9 mouse cellular contexts compared by ENCODE assay signal in genomic region chr10:40191338-40191979, GRCm38 (mm10). TPM values are rescaled to one million over a fixed set of nuclear protein-coding genes. Genes with fewer than 3 reads are reported as not detected.
DNase-seq lines count a peak whose midpoint lies in the region; ATAC-seq and TF ChIP-seq lines count a peak whose summit lies in the region.
"Had no signal": no experiment of that assay in that cellular context is flagged by ENCODE, and none has a peak within 500 bp of the region (broad histone marks: within the 10 kb centered on the region; RNA-seq: fewer than 3 reads in every experiment).

No protein-coding gene starts in this region.

- H3K27ac ChIP-seq in kidney, embryonic 15.5 days: no peak overlapping the region
- no peak overlapping the region for H3K27ac ChIP-seq in bone marrow macrophage, adult 2 months (ENCODE audit: insufficient read depth, low read depth, low read length)
- H3K27ac ChIP-seq in heart, embryonic 16.5 days (ENCODE audit: low read length): no peak overlapping the region

- TF ChIP-seq CTCF in bone marrow macrophage, adult 2 months (IDR thresholded peaks at IDR 0.05; ENCODE audit: low read depth, low read length): no peak

- WGBS in kidney, embryonic 15.5 days: 17% methylated on average over 22 of the region's 22 CpGs
- WGBS in heart, embryonic 16.5 days: 43% methylated on average over 22 of the region's 22 CpGs

- no peak for ATAC-seq in kidney, embryonic 15.5 days (replicated peaks; ENCODE audit: low FRiP score)
- ATAC-seq in heart, embryonic 16.5 days (replicated peaks; ENCODE audit: extremely low read depth, insufficient read depth, low FRiP score): no peak
- peak; percentile 45 for ATAC-seq in megakaryocyte progenitor cell, adult 5-6 weeks (replicated peaks; ENCODE audit: poor library complexity)

- H3K36me3 ChIP-seq in kidney, embryonic 15.5 days: no peaks in the 10 kb centered on the region
- no peaks in the 10 kb centered on the region for H3K36me3 ChIP-seq in heart, embryonic 16.5 days (ENCODE audit: control insufficient read depth, insufficient read depth)

- H3K9me3 ChIP-seq in kidney, embryonic 15.5 days (replicated peaks): no peaks in the 10 kb centered on the region
- H3K9me3 ChIP-seq in heart, embryonic 16.5 days (replicated peaks; ENCODE audit: control insufficient read depth, low read length): no peaks in the 10 kb centered on the region

- DNase-seq in kidney, postnatal 25 days: no peak
- DNase-seq in adrenal gland, postnatal 25 days: no peak
- DNase-seq in adrenal gland, postnatal 10 days: no peak
- no peak for DNase-seq in cerebellum, postnatal 14 days
- DNase-seq: right cerebral cortex, postnatal 14 days had no signal

- H3K4me1 ChIP-seq in kidney, embryonic 15.5 days: peaks cover 13% of the 10 kb centered on the region
- peaks cover 11% of the 10 kb centered on the region for H3K4me1 ChIP-seq in bone marrow macrophage, adult 2 months (ENCODE audit: control insufficient read depth, insufficient read depth, low read length)
- no peaks in the 10 kb centered on the region for H3K4me1 ChIP-seq in heart, embryonic 16.5 days (ENCODE audit: control insufficient read depth, insufficient read depth, low read length)

- H3K9ac ChIP-seq in kidney, embryonic 15.5 days: 0 out of 2 replicates have a peak overlapping the region, but pooled peaks have one; percentile 2
- H3K9ac ChIP-seq in heart, embryonic 16.5 days (ENCODE audit: low read length): peak overlapping the region; percentile 35

- H3K27me3 ChIP-seq in kidney, embryonic 15.5 days: no peaks in the 10 kb centered on the region
- H3K27me3 ChIP-seq in heart, embryonic 16.5 days (ENCODE audit: control insufficient read depth, insufficient read depth, low read length): no peaks in the 10 kb centered on the region

- TF ChIP-seq POLR2A in bone marrow macrophage, adult 2 months (IDR thresholded peaks at IDR 0.05; ENCODE audit: borderline replicate concordance, low read depth, low read length): no peak

- H3K4me2 ChIP-seq in kidney, embryonic 15.5 days: peak overlapping the region; percentile 66
- peak overlapping the region; percentile 43 for H3K4me2 ChIP-seq in heart, embryonic 16.5 days (ENCODE audit: low read depth, low read length)

- peak overlapping the region; percentile 34 for H3K4me3 ChIP-seq in kidney, embryonic 15.5 days (replicated peaks)
- H3K4me3 ChIP-seq in bone marrow macrophage, adult 2 months (ENCODE audit: insufficient read depth, low read length): peak overlapping the region; percentile 51
- H3K4me3 ChIP-seq in heart, embryonic 16.5 days (ENCODE audit: low read length): peak overlapping the region; percentile 25; the same call in 1 of the 2 replicates

RNA-seq across cellular contexts. Expression of gene Slc16a10, which starts 49.4 kb away (rescaled TPM):
- polyA plus RNA-seq in kidney, embryonic 15.5 days (2015; fragmentation: Nextera tagmentation; extraction: Ambion mirVana): 12.5 and 12.7 TPM in 2 replicates
- 59.0 and 61.3 TPM in 2 replicates for polyA plus RNA-seq in bone marrow macrophage, adult 2 months (2012; ENCODE audit: insufficient read depth, insufficient read length, missing spikeins)
- 20.1 and 23.3 TPM in 2 replicates for polyA plus RNA-seq in heart, embryonic 16.5 days (2015; fragmentation: Nextera tagmentation; extraction: Ambion mirVana)
- 39.2 and 40.8 TPM in 2 replicates for total RNA-seq in megakaryocyte progenitor cell, adult 5-6 weeks (2015)
- total RNA-seq in megakaryocyte progenitor cell, adult 5-6 weeks (2017): 23.9 and 24.4 TPM in 2 replicates
- total RNA-seq in adrenal gland, postnatal 25 days (2021): 23.2 and 25.2 TPM in 2 replicates
- 10 to 100 TPM; 17.0 to 18.4 TPM for total RNA-seq in adrenal gland, postnatal 10 days (2021)

RNA-seq across cellular contexts. Expression of gene Rpf2, which starts 55.4 kb away (rescaled TPM):
- polyA plus RNA-seq in kidney, embryonic 15.5 days (2015; fragmentation: Nextera tagmentation; extraction: Ambion mirVana): 67.1 and 73.9 TPM in 2 replicates
- polyA plus RNA-seq in bone marrow macrophage, adult 2 months (2012; ENCODE audit: insufficient read depth, insufficient read length, missing spikeins): 27.4 and 28.9 TPM in 2 replicates
- 42.9 and 44.7 TPM in 2 replicates for polyA plus RNA-seq in heart, embryonic 16.5 days (2015; fragmentation: Nextera tagmentation; extraction: Ambion mirVana)
- total RNA-seq in megakaryocyte progenitor cell, adult 5-6 weeks (2015): 97.3 and 109 TPM in 2 replicates
- total RNA-seq in megakaryocyte progenitor cell, adult 5-6 weeks (2017): 184 and 213 TPM in 2 replicates
- 20.0 and 32.1 TPM in 2 replicates for total RNA-seq in adrenal gland, postnatal 25 days (2021)
- 10 to 100 TPM; 19.6 to 23.6 TPM for total RNA-seq in adrenal gland, postnatal 10 days (2021)
